Mouse (Mus musculus): ENCODE data around the gene Sorl1.

Gene Sorl1

DNA sequence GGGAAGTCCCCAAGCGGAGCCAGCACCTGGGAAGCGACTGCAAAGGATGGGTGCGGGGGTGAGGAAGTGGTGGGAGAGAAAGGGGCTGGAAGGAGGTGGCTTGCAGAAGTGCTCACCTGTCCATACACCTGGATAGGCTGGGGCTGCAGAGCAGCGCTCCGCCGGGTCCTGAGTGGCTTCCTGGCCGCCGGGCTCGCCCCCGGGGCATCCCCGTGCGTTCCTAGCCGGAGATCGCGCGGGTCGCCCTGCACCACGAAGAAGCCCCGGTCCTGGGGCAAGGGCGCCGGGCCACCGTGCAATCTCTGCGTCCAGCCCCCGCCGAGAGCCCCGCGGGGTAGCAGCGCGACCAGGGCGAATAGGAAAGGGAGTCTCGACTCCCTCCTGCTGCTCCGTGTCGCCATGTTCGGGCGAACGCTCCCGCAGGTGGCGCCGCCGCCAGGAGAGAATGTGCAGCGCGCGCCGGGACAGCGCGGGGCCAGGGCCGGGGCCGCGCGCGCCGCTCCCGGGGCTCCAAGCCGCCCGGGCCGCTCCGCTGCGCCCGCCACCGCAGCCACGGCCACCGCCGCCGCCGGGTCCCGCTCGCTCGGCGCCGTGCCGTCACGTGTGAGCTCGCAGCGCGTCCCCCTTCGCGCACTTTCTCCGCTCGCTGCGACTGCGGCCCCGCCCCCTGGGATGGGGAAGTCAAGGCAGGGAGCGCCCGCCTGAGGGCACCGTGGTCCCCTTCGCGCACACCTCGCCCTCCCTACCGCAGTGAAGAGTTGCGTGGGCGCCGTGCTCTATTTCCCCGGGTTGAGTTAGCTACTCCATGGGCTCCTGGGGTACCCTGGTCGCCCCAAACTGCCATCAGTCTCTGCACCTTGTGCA lies at the start of gene Sorl1:
Sorl1 (minus strand) TSS at position 585 of the 864 bp plus-strand sequence.
- DNase-seq, result peak; percentile 69 to 77

DNA sequence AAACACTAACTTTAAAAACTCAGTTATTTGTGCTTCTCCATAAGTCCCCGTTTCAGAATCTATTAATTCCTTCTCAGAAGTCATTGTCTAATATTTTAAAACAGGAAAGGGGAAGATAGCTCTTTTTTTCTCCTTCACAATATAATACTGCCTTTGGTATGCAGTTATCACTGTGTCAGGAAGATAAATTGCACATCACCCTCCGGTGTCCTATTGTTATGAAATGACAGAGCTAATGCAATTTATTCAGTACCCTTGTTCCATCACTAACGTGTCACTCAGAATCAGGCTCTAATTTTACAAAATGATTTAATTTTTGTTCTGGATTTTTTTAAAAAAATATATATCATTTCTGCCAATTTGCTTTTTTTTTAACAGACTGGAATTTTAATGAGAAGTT lies 49.7 kb upstream of the Sorl1 start:
- no peak for DNase-seq

DNA sequence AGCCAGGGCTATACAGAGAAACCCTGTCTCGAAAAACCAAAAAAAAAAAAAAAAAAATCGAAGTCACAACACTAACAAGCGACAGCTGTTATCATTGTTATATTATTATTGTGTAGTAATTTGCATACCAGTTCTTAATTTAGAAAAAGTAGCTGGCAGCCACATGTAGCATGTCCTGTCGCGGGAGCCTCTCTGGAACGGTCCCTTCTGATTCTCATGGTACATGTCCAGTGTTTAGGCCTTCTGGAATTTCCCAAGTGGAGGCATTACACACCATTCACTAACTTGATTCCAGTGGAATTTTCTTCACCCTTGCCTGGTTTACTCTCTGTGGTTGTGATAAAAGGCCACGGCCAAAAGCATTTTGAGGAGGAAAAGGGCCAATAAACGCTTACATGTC lies 45.4 kb upstream of the Sorl1 start:
- DNase-seq, result no peak

DNA sequence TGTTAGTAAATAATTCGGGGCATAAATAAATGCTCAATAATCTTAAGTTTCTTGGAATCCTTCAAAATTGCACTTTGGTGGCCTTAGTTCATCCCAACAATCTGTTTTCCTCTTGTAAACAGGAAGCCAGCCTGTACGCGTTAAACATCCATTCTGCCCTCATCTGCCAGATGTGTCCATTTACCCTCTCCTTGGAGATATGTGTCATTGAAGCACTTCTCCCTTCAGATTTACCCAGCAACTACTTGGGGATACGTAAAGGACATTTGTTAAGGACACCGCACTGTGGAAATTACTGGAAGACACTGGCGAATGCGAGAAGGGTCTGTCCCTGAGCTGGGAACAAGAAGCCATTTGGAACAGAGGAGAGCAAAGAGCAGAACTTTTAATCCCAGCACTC lies 44.9 kb upstream of the Sorl1 start:
- no peak for DNase-seq

DNA sequence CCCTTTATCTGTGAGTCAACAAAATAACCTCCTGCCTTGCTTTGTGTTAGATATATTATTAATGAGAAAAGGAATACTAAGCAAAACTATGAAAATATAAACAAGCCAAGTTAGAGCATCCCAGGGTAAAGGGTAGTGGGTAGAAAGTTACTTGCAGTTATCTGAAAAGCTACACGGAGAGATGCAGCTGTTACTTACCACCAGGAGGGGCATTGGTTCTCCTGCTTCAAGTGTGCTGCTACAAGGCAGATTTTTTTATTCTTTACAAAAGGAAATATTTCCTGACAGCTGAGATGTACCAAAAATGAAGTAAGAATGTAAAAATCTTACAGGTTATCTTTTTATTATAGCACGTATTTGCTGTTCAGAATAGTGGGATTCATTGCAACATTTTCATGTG lies 40.8 kb upstream of the Sorl1 start:
- no peak for DNase-seq

DNA sequence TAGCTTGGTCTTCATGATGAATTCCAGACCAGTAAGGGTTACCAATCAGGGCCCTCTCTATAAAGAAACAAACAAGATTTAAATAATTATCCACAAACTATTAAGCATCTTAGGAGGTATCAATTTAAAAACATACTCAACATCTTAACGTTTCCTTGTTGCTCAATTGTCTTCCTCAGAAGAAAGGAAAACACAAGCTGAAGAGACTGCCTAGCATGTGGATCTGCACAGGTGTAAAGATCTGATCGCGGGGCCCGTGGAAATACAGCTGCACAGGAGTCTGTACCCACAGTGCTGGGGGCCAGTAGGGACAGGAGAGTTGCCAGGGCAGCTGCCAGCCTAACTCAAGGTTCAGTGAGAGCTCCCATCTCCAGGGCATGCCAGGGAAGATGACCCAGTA lies 38.9 kb upstream of the Sorl1 start:
- DNase-seq, result no peak

DNA sequence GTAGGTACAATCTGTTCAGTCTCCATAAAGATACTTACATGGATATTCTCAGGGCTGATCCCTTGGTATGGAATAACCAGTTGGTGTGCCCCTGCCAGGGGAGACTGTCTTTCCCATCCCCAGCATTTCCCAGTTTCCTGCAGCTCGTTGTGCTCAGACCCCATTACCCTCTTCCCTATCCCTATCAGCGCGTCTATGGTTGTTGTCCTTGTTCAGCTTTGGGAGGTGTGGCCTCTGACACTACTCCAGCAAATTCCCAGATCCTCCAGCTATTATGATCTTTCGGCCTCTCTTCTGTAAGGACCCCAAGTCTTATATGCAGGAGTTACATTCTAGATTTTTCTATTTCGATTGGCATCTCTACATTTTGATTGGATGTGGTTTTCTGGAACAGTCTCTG lies 35.3 kb upstream of the Sorl1 start:
- no peak for DNase-seq

DNA sequence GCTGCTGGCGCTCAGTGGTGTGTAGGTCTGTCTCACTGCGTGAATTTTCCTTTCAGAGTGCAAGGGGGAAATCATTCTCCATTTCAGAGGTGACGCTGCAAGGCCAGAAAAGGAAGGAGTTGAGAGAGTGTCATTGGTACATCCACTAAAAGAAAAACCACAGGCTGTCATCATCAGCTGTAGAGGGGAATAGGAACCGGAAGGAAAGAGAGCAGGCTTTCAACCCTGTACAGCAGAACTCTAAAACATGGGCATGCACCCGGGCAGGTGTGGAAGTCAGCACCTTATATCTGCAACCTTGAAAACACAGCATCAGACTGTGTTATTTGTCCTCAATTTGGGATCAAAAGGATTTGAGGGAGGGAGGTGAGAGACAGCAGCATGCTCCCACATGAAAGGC lies 34.6 kb upstream of the Sorl1 start:
- no peak for DNase-seq

DNA sequence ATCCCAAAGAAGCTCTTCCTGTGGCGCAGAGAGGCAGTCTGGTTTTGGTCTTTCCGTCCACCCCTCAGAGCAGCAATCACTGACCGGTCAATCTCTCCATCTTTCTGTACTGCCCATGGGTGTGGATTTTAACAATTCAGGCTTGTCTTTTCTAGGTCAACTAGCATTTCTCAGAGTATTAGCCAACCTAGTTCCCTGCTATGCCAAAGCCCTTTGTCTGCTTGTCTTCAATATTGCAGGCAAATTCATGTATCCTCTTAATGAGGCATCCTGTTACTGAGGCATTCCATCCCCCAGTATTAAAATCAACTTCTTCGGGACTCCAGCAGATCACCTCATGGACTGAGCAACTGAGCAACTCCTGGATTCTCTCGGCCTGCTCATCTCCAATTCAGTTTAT lies 33.9 kb upstream of the Sorl1 start:
- DNase-seq, result no peak

DNA sequence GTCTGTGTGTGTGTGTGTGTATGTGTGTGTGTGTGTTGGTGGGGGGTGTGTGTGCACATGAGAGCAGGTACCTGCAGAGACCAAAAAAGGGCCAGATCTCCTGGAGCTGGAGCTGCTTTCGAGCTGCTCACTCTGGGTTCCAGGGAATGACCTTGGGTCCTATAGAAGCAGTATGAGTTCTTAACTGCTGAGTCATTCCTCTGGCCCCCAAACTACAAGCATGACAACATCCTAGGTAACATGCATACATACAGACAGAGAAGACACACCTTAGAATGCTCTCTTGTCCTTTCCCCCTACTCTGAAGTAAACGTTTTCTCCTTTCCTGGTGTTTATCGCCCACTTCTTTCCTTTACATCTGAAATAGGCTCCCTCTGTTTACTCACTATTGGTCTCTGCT lies 32.5 kb upstream of the Sorl1 start:
- DNase-seq, result no peak

DNA sequence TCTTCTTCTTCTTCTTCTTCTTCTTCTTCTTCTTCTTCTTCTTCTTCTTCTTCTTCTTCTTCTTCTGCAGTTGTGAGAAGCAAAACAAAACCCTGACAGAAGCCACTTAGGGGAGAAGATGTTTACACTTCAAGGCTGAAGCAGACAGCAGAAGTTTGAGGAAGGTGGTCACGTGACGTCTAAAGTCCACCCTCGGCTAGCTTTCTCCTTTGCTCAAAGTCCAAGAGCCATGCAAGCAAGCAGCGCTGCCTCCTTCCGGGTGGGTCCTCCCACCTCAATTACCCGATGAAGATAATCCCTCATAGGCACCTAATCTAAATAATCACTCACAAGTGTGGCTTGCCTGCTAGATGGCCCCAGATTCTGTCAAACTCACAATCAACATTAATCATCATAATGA lies 30.6 kb upstream of the Sorl1 start:
- DNase-seq, result peak; percentile 78 to 83

DNA sequence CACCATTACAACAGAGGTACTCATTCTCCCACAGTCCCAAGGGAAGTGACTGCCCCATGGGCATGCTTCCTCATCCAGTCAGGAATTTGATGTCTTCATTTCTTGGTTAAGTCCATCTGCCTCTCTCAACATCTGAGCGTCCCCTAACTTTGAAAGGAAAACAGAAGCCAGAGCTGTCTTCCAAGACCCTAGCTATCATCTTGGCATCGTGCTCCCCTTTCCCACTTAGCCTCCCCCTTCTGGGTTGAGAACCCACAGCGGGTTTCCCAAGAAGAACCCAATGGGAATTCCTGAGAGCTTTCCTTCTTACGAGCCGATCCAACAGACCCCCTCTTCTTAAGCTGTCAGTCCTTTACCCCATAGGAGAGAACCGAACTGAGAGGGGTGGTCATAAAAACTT lies 24.7 kb upstream of the Sorl1 start:
- DNase-seq, result no peak

DNA sequence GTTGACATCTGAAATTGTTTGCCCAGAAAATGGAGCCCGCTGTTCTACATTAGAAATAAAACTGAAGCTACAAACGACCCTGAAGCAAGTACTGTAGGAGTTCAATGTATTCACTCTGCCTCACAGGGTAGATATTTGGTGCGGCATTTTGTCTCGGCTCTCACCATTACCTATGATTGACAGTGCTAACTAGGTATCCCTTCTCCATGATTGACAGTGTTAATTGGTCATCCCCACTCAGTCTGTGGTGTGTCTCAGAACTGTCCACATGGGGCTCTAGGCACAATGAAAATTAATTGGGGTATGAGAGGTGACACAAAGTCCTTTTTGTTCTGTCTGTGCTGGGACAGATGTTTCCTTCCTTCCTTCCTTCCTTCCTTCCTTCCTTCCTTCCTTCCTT lies 23.9 kb upstream of the Sorl1 start:
- DNase-seq, result no peak

DNA sequence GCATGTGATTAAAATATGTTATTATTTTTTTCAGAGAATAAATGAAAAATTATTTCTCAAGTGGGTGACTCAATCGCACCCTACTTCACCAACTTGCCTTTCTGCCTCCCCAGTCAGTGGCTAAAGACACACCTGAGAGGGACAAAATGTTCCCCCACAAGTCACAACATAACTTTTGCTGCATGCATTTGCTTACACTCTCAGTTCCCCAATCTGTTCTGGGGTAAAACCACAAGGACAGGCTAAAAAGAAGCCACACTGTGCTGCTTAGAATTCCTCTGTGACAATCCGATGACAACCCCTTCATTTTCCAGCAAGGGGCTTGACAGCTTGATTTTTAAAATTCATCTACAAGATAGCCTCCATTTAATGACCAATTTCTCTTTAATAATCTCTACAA lies 22.4 kb upstream of the Sorl1 start:
- no peak for DNase-seq

DNA sequence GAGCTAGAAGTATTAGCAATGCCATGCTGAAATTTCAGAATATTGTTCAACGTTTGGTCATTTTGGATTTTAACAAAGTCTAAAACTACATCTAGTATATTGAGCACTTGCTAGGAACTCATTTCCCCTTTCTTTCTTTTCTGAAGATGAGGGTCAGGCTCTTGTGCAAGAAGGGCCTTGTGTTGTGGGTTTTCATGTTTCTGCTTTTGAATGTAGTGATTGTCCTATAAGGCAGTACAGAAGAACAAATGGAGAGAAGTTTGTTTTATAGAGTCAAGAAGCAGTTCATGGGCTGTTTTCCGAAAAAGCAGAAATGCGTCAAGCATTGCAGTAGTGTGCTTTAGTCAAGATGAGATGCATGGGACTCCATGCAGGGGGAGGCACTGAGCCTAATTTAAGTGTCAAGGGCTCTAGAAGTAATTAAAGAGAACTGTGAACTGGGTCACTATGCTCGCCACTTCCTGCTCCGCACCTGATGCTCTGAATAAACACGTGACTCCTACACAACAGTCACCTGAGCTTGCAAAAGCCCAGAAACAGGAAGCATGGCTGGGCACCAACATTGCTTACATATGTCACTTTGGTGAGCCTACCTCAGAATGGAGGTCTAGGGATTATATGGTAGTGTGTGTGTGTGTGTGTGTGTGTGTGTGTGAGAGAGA lies 17.6 kb upstream of the Sorl1 start:
- DNase-seq, result no peak

DNA sequence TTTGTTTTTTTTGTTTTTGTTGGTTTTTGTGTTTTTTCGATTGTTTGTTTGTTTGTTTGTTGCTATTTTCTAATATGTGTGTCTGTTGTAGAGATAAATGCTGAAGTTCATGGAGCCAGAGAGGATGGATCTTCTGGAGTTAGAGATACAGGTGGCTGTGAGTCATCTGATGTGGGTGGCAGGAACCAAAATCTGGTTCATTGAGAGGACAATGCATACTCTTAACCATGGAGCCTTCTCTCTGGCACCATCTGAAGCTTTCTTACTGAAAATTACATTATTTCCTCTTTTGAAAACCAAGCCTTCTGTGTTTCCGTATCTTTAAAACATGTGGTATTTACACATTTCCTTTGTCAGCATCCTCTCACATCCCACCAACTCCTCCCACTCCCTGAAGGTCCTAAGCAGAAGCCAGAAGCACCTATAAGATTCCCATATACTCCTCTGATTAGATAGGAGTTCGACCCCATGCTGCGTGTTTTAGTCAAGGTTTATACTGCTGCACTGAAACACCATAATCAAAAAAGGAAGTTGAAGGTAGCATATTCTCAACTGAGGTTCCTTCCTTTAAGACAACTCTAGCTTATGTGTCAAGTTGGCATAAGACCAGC lies 14.3 kb upstream of the Sorl1 start:
- DNase-seq, result no peak

DNA sequence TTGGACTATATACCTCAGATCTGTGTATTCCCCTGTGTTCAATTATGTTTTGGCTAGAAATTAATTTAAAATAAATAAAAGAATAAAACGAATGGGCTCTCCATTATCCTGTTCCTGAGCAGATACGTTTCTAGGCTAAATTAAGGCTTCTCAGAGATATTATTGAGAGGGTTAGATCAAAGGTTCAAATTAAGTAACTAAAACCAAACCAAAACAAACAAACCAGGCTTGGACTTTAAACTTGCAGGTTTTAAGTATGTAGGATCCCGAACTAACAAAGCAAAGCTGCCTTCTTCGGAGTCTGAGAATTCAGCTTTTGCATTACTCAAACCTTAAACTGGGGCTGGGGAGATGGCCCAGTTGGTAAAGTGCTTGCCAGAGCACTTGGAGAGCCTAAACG lies 13.5 kb upstream of the Sorl1 start:
- peak in 1 of 2 experiments; percentile 31 for DNase-seq

DNA sequence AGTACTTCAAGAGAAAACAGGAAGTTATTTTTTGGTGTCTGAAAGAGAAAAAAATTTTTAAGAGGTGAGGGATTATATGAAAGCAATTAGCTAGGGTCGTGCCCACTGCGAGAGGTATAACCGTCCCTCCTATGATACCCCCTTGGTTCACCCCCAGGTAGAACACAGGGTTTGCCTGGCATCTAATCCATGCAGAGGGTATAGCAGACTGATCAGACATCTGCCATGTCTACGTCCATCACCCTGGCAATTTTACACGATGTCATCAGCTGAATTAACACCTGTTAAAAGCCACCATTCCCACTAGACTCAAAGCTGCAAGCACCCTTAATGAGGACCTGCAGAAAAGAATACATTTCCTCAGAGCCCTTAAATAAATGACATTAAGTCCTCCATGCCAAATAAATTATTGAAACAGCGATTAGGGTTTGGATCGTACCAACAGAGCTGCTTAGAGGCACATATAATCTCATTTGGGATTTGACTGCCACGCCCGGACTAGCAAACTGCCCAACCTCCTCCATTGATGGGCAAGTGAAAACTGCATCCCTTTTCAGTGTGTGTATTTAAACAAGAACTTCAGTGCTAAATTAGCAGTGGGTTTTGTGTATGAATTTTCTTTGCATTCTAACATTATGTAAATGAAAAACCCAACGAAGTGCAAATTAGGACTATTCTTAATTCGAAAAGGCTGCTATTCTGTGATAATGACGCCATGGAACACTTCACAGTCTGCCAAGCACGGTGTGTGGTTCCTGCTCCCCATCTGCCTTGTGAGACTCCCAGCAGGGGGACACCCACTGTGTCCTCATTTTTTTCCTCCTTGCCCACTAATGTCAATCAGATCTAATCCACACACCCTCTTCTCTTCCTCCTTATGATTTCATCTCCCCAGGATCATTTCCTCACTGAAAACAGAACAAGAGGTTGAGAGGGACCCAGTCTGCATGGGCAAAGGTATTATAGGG lies 7.0 kb upstream of the Sorl1 start:
- no peak for DNase-seq

DNA sequence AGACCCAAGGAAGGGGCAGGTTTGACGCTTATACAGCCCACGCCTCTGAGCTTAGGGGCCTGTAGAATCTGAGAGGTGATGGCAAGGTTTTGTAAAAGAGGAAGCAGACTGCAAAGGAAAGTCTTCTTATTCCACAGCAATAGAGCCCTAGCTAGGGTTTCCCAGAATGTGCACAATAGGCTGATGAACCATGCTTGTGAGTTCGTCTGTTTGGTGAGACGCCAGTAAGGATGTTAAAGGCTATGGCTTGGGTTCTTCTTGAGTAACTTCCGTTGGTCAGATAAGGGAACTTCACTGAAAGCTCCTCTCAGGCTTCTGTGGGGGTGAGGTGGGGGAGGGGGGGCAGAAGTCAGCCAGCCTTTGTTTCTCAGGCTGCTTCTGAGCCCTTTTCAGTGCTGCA lies 3.9 kb upstream of the Sorl1 start:
- no peak for DNase-seq

DNA sequence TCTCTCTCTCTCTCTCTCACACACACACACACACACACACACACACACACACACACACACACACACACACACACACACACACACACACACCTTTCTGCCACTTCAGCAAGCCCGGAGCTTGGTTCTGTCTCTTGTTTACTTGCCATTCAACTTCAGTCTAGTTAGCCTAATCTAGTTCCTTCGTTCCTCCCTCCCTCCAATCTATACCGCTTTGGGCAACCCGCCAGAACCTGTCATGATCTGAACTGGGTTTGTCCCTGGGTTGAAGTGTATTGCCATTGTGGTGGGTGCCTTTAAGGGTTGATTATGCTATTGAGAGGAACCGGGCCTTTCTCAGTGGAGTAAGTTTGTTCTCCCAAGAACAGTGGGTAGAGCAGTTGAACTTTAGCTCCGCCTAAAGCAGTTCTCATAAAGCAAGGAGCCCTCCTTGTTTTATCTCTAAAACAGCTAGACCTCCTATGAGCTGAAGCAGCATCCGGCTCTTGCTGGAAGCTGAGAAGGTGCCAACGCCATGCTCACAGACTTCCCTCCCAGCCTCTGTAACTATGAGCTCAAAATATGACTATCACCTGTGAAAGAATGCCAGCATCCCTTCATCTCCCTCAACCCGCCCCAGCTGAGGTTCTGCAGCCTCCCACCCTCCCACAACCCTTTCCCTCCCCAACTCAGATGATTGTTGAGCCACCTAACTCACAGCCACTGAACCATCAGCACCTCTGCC lies 1.3 kb upstream of the Sorl1 start:
- no peak for DNase-seq

DNA sequence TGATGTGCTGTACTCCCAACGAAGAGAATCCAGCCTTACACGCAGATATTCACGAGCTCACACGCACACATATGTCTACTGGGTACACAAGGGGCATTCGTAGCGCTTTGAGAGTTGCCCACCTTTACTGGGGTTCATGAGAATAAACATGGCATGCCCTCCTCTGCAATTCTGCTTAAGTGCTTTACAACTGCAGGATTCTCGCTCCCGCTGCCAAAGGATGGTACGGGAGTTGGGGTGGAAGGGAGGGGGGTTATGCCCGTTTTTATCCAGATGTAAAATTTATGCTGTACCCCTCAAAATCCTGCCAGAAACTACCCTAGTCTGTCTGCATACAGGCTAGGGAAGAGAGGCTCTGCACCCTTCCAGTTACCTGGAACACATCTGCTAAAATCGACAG lies 893 bp downstream of the Sorl1 start:
- DNase-seq, result no peak

DNA sequence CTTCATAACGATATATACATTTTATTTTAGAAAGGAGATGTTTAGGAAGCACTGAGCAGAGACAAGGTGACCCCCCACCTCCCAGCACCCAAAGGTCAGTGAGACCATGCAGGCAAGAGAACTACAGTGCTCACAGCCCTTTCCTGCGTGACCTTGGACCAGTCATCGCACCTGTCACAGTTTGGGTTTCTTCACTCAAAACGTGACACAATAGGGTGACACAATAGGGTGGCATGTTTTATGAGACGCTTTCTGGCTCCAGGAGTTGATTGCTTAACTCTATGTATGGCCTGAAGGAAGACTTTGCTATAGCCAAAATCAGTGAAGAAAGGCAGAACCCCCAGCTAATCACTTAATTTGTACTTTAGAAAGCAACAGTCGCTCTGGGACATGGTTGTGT lies 1.7 kb downstream of the Sorl1 start:
- no peak for DNase-seq

Measured in kidney, adult 8-10 months (tissue).